Mouse (Mus musculus): ENCODE data around the gene Cep126.

- TF ChIP-seq POU5F1 (IDR thresholded peaks at IDR 0.05; ENCODE audit: borderline replicate concordance, low read length) (no peak), CTCF (conservative IDR thresholded peaks at IDR 0.05; ENCODE audit: low read length) (no peak)
These were observed 99.0 kb downstream of the Cep126 start for GRCm38 (mm10) chr9:8035091-8035490.
